Mouse (Mus musculus) megakaryocyte, adult 5-6 weeks (primary cell): Measurements from ENCODE around the gene Xpnpep3. TPM values are rescaled to one million over a fixed set of nuclear protein-coding genes. Genes with fewer than 3 reads are reported as not detected.
A peak's percentile ranks its signal among the peaks of the same experiment; 100 is the strongest.

ENCODE experiments used
- ATAC-seq: 2 replicates; pipeline ENCODE4 v1.8.0; 2016; ENCODE audit warnings: mild to moderate bottlenecking, inconsistent platforms; ENCODE audit not compliant: poor library complexity, severe bottlenecking
- total RNA-seq, 2 experiments: library from RNA; stranded (forward) in 1 of 2; stranded (reverse) in 1 of 2; fragments of 153-499, 151-499 nt in 1 of 2; fragments of 221-1000, 200-1000 nt in 1 of 2; gene quantifications; 2 replicates each; pipeline versions ENCODE4 v1.2.3 to v1.2.4; 2015 to 2017

Gene Xpnpep3
- total RNA-seq (2015) (3.3 and 6.8 TPM in 2 replicates), total RNA-seq (2017) (9.1 and 15.7 TPM in 2 replicates)

DNA sequence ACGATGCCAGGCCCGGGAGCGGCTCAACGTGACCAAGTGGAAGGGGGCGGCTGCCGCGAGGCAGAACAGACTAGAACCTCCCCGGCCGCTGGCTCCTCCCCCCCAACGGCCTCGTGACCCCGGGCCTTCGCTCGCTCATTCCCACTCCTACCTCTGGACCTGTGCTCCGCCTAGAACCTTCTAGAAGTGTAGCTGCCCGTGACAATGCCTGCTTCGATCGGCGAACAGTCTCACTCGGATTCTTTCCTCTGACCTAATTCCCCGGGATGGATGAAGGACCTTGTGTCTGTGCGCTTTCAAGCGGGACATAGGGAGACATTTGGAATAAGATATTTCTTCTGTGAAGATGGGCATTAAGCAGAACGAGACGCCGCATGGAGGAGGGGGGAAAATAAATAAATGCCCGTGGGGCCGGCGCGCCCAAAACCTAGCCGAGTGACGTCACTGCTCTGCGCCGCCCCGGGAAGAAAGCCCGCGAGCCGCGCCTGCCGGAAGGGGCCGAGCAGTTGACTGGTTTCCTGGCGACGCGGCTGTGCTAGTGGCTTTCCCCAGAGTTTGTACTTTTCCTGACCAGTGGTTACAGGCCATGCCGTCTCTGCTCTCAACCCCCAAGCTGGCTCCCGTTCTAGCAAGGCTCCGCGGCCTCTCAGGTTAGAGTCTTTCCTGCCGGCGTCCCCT is at the start of gene Xpnpep3, which contains the start of gene St13:
TSS of gene Xpnpep3 (plus strand) at position 501 of the 678 bp plus-strand sequence.
TSS of gene St13 (minus strand) at position 440 of the 678 bp plus-strand sequence.
- peak; percentile 97 for ATAC-seq

DNA sequence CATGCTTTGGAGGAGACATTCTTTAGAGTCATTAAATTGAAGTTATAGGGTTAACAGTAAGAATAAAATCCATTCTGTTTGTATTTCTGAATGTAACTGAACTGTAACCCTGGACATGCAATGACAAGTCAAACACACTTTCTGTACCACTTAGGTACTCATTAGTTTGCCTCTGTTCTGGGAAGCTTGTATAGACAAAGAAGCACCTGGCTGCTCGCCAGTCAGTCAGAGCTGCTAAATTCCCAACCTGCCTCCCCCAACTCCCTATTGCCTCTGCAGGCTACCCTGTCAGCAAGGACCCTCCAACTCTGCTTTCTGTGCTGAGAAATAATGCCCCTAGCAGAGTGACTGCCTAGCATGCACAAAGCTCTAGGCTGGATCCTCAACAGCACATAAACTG is 49.5 kb upstream of the Xpnpep3 start:
- ATAC-seq = no peak

DNA sequence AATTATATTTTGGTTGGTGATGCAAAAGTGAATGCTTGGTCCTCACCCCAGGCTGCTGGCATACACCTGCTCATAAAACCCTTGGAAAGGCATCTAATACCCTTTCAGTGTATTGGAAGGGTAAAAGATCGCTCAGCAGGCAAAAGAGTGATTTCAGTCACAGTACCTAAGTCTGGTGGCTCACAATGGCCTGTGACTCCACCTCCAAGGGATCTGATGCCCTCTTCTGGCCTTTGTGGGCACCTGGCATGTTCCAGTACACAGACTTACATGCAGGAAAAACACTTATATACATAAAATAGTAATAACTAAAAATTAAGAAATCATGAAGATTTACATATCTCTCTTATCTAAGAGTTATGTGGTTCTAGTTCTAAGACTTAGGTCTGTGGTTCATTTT is 47.3 kb upstream of the Xpnpep3 start:
- ATAC-seq = no peak

GRCm38 (mm10) chr15:81355146-81355761 is 44.7 kb upstream of the Xpnpep3 start:
- peak; percentile 86 for ATAC-seq

- no peak for ATAC-seq
These were observed 43.0 kb upstream of the Xpnpep3 start for GRCm38 (mm10) chr15:81356946-81357345.

DNA sequence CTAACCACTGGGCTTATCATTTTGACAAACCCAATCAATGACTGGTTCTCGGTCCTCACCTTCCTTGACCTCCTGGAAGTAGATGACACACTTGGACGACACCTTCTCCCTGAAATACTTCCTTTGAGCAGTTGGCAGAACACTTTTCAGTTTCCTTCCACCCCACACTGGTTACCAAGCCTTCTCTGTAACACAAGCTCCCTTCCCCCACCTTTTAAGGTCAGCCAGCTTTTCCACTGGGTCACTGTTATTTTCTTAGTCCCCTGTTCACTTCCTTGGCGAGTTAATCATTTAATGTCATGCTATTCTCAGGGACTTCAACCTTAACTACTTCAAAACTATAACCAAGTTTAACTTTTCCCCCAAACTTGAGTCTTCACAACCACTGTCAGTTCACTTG is 41.0 kb upstream of the Xpnpep3 start:
- no peak for ATAC-seq

- ATAC-seq = no peak
These were observed 40.5 kb upstream of the Xpnpep3 start for GRCm38 (mm10) chr15:81359421-81359820.

- peak; percentile 99 for ATAC-seq
These were observed 39.5 kb upstream of the Xpnpep3 start, which contains the start of gene Slc25a17 for GRCm38 (mm10) chr15:81360345-81361021. Gene Slc25a17, minus strand, starts transcription at chr15:81360812.

DNA sequence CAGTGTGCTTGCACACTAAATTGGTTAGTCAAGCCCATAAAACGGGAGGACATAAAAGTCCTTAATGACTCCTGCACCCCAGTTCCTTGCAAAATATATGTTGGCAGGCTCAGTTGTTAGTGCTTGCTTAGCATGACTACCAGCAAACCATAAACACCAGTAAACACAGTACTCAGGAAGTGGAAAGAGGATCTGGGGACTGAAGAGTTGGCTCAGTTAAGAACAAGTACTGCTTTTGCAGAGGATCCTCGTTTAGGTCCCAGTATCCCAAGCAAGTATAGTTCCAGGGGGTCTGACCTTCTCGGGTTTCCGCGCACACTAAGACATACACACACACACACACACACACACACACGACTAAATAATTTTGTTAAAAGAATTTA is 38.9 kb upstream of the Xpnpep3 start:
- peak; percentile 60 for ATAC-seq

DNA sequence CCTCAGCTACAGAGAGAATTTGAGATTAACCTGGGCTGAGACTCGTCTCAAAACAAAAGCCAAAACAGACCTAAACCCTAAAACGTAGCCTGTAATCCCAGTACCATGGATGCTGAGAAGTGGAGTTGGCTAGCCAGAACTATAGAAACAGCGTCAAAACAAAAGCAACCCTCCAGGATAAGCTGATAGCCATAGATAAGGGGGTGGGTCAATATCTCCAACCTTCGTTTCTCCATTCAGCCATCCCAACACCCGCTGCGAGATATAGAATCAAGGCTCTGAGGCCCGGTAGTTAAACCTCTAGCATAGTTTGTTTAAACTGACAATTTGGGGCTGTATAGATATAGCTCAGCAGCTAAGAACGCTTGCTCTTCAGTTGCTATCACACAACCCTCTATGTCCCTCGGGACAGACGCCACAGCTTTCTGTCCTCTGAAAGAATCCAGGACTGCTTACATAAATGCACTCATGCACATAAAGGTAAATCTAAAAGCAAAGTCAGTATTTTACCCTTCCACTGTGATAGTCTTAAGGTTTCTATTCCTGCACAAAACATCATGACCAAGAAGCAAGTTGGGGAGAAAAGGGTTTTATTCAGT is 38.4 kb upstream of the Xpnpep3 start:
- no peak for ATAC-seq

- no peak for ATAC-seq
These were observed 37.4 kb upstream of the Xpnpep3 start for GRCm38 (mm10) chr15:81362501-81362900.

DNA sequence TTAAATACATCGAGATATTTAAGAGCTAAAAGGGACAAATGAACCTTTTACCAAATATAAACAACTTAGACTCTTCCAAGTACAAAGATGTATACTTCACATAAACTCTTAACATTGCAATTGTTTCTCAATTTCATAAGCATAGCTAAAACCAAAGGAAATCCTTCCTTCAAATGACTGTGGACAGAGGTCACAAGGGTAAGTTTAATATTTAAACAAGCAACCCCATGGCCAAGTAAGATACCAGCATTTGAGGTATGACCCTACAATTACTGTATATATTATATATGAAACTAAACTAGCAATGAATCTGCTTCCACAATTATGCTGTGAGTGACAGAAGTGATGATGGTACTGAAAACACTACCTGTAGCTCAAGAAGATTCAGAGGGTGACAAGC is 35.7 kb upstream of the Xpnpep3 start:
- no peak for ATAC-seq

GRCm38 (mm10) chr15:81365246-81365645 is 34.7 kb upstream of the Xpnpep3 start:
- no peak for ATAC-seq

- ATAC-seq = no peak
These were observed 33.7 kb upstream of the Xpnpep3 start for GRCm38 (mm10) chr15:81366241-81366640.

DNA sequence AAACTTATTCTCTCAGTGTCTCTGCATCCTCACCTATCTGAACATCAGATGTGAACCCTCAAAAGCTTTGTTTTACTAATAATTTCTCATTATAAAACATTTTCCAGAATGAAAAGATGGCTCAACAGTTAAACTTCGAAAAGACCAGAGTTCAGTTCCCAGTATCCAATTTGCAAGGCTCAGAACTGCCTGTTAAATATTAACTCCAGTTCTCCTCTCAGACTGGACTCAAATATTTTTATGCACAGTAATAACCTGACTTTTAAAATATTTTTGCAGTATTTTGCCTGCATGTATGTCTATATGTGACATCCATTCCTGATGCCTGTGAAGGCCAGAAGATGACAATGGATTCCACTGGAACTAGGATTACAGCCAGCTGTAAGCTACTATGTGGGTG is 31.3 kb upstream of the Xpnpep3 start:
- no peak for ATAC-seq

GRCm38 (mm10) chr15:81370356-81370755 is 29.6 kb upstream of the Xpnpep3 start:
- ATAC-seq = no peak

- no peak for ATAC-seq
These were observed 25.3 kb upstream of the Xpnpep3 start for GRCm38 (mm10) chr15:81374621-81375020.

- ATAC-seq = no peak
These were observed 21.1 kb upstream of the Xpnpep3 start for GRCm38 (mm10) chr15:81378845-81379244.

DNA sequence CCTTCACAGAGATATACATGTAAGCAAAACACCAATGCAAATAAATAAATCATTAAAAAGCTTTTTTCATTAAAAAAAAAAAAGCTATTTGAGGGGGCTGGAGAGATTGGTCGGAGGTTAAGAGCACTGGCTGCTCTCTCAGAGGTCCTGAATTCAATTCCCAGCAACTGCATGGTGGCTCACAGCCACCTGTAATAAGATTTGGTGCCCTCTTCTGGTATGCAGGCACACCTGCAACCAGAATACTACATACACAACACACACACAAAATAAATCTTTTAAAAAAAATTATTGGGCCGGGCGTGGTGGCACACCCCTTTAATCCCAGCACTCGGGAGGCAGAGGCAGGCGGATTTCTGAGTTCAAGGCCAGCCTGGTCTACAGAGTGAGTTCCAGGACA is 13.6 kb upstream of the Xpnpep3 start:
- no peak for ATAC-seq

GRCm38 (mm10) chr15:81392997-81393396 is 6.9 kb upstream of the Xpnpep3 start:
- peak; percentile 90 for ATAC-seq

DNA sequence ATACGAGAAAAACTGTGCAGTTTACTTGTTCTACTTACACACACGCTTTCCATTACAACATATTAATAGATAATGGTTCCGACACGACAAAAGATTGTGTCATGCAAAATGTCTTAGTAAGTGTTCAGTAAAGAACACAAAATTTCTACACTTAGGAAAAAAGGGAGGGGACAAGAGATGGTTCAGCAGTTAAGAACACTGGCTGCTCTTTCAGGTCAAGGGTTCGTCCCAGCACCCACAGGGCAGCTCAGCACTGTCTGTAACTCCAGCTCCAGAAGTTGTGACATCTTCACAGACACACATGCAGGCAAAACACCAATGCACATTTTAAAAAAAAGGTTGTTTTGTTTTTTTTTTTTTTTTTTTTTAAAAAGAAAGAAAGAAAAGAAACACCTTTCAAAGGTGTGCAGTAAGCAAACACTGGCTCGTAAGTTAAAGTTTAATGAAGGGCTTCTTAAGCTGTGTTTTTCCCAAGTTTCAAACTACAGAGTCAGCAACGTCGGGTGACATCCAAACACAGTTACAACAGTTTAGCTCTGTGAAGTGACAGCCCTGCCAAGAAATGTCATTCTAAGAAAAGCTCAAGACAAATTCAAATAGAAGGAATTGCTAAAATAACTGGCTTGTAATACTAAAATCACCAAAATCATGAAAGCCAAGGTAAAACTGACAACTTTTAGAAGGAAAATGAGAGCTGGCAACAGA is 5.6 kb upstream of the Xpnpep3 start:
- ATAC-seq = no peak
